Mouse (Mus musculus) erythroblast, embryonic 14.5 days (primary cell): ENCODE results near the gene Cys1.

Source experiments
- GATA1 ChIP-seq: IDR thresholded peaks from 2 replicates; pipeline ENCODE4 v1.6.1; 2012; ENCODE audit warnings: low read length, inconsistent platforms, mixed read lengths
- TAL1 ChIP-seq: IDR thresholded peaks from 3 replicates; pipeline ENCODE4 v1.6.1; 2012; ENCODE audit warnings: low read length, inconsistent platforms, mixed read lengths

GRCm38 (mm10) chr12:24724369-24724768, 42.8 kb upstream of the Cys1 start:
- no peak for TF ChIP-seq GATA1
- TF ChIP-seq TAL1, result no peak
